8 mouse cellular contexts compared by ENCODE assay signal in genomic region chr16:93915338-93915849, GRCm38 (mm10). TPM values are rescaled to one million over a fixed set of nuclear protein-coding genes. Genes with fewer than 3 reads are reported as not detected.
DNase-seq lines count a peak whose midpoint lies in the region.

No protein-coding gene starts in this region.

- DNase-seq in adrenal gland, postnatal 10 days = peak; percentile 61
- DNase-seq in adrenal gland, adult 2 months = no peak
- peak; percentile 46 to 47 for DNase-seq in layer of hippocampus, postnatal 10 days (ENCODE audit: low spot score in 2 of 2)
- no peak for DNase-seq in layer of hippocampus, postnatal 36 days
- peak; percentile 76 for DNase-seq in R1 (ENCODE audit: low read depth, low spot score)
- DNase-seq in kidney, postnatal 4 days = peak; percentile 81 to 87
- peak; percentile 76 for DNase-seq in testis, postnatal 10 days (ENCODE audit: low spot score)
- no peak for DNase-seq in cerebellum, adult 11-12 months

RNA-seq across cellular contexts. Expression of gene Chaf1b, which starts 31.7 kb away (rescaled TPM):
- total RNA-seq in adrenal gland, postnatal 10 days (2021) = 10 to 100 TPM; 10.1 to 14.5 TPM
- 1 to 10 TPM; 2.0 to 2.1 TPM for total RNA-seq in adrenal gland, adult 2 months (2021)
- 0.90 and 1.5 TPM in 2 replicates for polyA plus RNA-seq in adrenal gland, adult 2 months (2012; rRNA removed)
- 1 to 10 TPM; 3.6 to 4.2 TPM for total RNA-seq in layer of hippocampus, postnatal 10 days (2021)
- under 1 TPM; 0.47 to 0.53 TPM for total RNA-seq in layer of hippocampus, postnatal 36 days (2021)

Comparison
In these comparisons a context has a peak if more than half of its experiments do, and no peak if none do; other contexts are left out.
1. DNase-seq: peak in adrenal gland, postnatal 10 days (single experiment), layer of hippocampus, postnatal 10 days (2 of 2), R1 (single experiment), kidney, postnatal 4 days (2 of 2) and testis, postnatal 10 days (single experiment); none in adrenal gland, adult 2 months (single experiment), layer of hippocampus, postnatal 36 days (0 of 2) and cerebellum, adult 11-12 months (single experiment).